Mouse (Mus musculus): Measurements from ENCODE around the gene Arfip1. TPM values are rescaled to one million over a fixed set of nuclear protein-coding genes. Genes with fewer than 3 reads are reported as not detected.

Gene Arfip1
- total RNA-seq, 2 experiments from 2014 or later, result 44.7 to 45.8 TPM

DNA sequence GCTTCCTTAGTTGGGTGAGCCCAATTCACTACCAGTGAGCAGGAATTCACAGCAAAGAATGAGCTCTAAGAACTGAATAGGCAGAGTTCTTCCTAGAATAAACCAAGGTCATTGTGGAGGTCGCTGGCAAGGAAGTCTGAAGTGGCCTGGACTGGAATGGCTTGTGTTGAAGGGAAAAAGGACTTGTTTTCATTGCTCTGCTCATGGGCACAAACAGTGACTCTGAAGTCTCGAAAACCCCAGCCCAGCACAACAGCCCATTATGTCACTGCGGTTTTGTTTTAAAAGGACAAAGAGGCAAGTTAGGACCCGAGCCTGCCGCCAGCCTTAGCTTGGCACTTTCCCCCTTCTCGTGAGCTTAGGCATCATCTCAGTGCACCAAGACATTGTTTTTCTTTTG is 93.7 kb downstream of the Arfip1 start:
- no peak for DNase-seq

GRCm38 (mm10) chr3:84484891-84485290 is 97.5 kb downstream of the Arfip1 start:
- DNase-seq, result no peak

DNA sequence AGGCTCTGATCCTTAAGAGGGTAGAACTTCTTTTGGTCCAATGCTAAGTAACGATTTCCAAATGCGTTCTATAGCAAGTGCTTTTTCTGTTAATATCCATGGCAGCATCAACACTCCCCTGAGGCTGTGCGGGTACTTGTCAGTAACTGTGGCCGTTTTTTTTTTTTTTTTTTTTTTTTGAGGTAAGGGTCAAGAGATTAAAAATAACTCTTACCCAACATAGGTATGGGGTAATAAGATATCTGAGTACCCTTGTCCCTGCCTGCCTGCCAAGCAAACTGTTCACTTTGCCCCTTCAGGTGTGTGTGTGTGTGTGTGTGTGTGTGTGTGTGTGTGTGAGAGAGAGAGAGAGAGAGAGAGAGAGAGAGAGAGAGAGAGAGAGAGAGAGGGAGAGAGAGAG is 98.1 kb downstream of the Arfip1 start:
- DNase-seq, result no peak

GRCm38 (mm10) chr3:84482121-84482520 is 100.3 kb downstream of the Arfip1 start:
- DNase-seq, result peak; percentile 70

GRCm38 (mm10) chr3:84481104-84481503 is 101.3 kb downstream of the Arfip1 start:
- peak; percentile 70 for DNase-seq

DNA sequence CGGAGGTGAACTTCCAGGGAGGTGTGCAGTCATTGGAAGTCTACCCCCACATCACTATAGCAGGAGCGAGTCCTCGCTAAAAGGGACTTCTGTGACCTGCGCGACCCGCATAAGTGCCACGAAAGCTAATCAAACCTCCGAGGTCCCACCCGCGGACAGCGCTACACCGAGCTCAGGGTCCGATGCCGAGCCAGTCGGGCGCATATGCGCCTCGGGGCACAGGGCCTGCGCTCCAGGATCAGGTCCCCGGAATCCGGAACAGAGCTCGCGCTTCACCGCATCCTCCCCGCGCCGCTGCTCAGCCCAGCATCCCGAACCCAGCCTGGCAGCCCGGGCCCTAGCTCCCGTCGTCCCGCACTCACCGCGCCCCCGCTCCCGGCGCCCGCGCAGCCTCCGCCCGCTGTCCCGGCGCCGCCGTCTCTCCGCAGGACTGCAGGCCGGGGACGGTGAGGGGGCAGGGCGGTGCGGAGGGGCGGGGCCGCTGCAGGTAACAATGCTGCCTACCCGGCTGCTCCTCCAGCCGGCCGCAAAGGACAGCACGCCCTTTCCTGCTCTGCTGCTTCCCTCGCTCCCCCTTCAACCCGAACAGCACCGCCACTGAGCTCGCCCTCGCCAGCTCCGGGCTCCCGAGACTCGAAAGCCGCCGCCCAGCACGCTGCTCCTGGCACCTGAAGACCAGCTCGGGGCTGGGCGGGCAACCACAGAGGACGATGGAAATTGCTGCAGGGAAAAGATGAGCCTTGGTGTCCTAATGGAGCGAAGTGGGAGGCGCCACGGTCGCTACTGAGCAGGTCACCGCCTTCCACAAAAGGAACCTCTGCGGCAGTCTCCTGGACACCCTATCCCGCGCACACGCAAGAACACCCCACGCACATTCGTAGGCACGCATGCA is 102.2 kb downstream of the Arfip1 start, which contains the start of gene Fhdc1:
Fhdc1 (minus strand) TSS at position 424 of the 892 bp plus-strand sequence.
- DNase-seq, result peak; percentile 82

DNA sequence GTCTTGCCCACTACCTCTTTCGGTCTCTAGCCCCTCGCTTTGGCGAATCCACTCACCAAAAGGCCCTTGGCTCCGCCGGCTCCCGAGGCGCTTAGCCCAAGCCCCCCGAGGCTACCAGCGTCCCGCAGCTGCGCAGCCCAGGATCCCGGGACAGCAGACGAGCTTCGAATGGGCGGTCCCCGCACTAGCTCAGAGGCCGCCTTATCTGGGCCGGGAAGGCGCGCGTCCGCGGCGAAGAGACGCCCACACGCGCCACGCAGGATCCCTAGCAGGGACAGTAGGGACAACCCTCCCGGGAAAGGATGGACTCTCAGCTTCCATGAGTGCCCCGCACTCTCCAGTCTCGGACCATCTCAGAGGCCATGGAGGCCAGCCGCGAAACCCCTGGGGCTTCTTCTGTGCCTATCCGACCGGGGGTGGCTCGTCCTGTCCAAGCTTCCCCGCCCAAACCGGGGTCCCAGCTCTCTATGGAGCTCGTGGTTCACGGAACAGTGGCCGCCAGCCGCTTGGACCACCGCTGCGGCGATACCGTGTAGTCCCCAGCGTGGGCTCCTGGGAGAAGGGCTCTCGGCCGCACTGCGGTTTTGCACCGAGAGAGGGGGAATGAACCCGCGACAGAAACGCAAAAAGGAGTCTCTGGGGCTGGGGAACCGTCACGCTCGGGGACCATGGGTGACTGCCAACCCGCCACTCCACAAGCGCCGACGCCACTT is 103.0 kb downstream of the Arfip1 start:
- DNase-seq, result peak; percentile 85

GRCm38 (mm10) chr3:84478896-84479292 is 103.5 kb downstream of the Arfip1 start:
- no peak for DNase-seq

- no peak for DNase-seq
Observed at GRCm38 (mm10) chr3:84478195-84478594, 104.2 kb downstream of the Arfip1 start.

DNA sequence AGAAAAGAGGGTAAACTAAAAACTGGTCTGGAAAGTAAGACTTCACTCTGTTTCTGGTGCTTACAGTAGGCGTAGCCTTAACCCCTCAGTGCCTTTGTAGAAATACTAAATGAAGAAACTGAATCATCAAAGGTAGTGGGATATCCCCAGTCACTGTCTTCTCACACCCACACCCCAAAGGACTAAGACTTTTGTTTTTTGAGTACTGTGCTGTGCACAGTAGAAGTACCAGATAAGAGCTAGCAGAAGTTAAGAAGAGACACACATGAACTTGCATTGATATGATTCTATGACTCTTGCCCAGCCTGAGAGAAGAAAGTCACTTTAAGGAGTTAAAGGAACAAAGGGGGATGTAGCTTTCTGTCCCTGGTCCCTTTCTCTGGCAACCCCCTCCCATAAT is 104.9 kb downstream of the Arfip1 start:
- no peak for DNase-seq

DNA sequence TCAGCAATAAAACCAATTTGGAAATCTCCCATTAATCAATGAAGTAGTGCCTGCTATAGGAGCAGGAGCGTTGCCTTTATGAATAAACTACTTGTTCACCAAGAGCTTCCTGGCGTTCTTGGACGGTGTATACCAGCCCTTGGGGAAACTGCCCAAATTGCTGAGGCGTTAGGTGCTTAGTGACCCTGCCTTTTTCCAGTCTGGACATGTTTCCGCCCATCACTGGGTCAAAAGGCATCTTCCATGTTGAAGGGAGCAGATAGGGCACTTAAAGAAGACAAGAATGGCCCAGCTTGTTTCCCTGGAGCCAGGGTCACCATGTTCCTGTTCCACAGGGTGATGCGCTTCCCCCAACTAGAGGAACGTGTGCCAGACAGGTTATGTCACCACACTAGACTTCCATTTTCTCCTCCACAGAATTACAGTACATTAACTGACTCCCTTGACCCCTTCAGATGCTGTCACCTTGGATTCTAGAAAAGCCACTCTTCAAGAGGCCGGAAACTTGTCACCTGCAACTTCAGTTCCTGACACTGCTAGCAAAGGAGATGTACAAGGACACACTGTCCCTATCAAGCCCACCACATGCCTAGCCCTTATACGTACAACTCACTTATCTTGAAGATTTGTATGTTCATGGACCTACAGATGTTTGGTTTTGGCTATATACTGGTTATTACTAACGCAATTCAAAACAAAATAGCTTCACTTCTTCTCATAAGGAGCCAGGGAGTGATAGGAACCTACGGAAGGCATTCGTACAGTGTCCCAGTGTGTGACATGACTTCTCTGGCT is 107.2 kb downstream of the Arfip1 start:
- DNase-seq, result no peak

DNA sequence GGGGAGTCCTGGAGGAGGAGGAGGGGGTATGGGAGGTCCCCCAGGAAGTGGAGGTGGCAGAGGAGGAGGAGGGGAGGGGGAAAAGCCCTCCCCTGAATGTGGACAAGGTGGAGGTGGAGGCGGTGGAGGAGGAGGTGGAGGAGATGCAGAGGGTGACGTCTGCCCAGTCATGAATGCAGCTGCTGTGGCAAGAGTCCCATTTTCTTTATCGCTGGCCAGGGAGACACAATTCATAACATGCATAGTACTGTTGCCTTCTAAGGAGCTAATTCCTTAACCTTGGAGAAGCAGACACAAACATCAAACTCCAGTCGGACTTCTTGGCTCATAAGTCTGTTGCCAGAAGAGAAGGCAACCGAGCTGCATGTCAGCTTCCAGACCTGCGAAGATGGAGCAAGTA is 108.0 kb downstream of the Arfip1 start:
- DNase-seq, result no peak

GRCm38 (mm10) chr3:84472955-84473354 is 109.5 kb downstream of the Arfip1 start:
- no peak for DNase-seq

DNA sequence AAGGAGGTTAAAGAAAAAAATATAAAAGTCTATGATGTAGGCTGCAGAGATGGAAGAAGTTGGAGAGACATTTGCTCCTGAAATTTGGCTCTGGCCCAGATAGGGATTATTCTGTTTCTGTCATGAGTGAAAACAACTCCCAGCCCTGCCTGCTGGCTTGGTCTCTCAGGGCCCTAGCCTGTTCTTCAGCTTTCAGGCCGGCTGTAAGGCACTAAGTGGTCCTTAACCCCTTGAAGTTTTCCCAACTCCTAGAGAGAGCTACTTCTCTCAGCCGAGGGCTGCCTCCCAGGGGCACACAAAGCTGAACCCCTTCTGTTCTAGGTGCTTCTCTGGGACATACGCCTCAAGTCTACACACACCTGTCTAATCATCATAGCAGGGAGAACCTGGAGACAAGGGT is 109.9 kb downstream of the Arfip1 start:
- no peak for DNase-seq

- DNase-seq, result no peak
Observed at GRCm38 (mm10) chr3:84471146-84471545, 111.3 kb downstream of the Arfip1 start.

DNA sequence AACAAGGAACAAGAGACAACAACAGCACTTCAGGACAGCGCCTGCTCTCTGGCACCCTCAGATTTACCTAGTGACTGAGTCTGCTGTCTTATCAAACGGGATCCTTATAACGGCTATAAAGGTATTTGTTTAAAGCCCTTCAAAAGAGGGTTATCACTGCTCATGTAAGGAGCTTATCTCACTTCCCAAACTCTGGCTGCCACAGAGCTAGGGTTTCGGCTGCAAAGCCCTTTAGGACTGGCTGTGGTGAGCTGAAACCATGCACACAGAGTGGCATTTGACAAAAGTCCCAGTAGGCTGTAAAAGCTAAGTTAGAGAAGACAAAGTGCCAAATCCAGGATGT is 114.3 kb downstream of the Arfip1 start:
- no peak for DNase-seq

- no peak for DNase-seq
Observed at GRCm38 (mm10) chr3:84467419-84468110, 114.9 kb downstream of the Arfip1 start.

GRCm38 (mm10) chr3:84465822-84466500 is 116.5 kb downstream of the Arfip1 start:
- DNase-seq, result no peak

DNA sequence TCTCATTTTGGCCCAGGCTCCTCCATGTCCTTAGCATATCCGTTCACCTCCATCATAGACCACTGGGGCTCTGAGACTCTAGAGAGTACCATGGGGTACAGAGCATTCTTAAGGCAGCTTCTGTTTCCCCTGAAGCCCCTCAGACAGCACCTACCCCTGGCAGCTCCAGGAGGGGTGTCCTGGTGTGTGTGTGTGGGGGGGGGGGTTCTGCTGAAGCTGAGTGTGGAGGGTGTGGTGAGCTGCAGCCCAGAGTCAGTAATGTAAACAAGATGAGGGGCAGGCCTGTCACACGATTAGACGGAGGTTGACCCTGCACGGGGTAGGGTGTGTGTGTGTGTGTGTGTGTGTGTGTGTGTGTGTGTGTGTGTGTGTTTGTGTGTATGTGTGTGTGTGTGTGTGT is 120.7 kb downstream of the Arfip1 start:
- no peak for DNase-seq

DNA sequence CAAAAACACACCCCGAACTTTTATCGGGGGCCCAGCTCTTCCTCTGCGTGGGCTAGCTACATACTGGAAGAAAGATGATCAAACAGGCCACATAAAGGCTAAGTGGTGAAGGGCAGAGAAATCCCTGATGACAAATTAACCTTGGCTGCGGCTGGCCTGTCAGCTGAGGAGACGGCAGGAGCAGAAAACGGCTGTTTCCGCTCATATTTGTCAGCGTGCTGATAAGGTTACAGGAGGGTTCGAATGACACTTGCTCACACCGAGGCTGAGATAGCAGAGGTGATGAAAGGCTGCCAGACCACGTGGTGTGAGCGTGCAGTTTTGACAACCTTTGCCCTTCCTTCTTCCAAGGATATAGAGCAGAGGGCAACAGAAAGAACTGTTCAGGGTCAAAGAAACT is 121.5 kb downstream of the Arfip1 start:
- DNase-seq, result peak; percentile 77

DNA sequence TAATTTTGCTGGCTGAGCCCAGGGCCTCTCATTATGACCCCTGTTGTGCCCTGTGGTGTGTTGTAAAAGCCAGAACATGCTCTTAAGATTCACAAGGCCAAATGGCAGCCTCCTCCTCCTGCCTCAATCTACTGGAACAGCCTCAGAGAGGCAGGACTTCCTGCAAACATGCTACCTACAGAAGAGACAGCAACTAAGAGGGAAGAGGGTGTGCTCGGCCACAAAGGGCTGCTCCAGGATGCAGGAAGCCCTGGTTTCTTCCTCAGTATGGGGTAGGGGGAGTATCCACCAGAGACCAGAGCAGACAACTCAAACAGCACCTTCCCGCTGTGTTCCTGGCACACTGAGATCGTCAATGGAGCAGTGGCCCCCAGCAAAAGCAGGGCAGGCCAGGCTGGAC is 121.9 kb downstream of the Arfip1 start:
- DNase-seq, result no peak
